Mouse (Mus musculus) liver, postnatal 0 days (tissue): Measurements from ENCODE around the gene Chrna1. TPM values are rescaled to one million over a fixed set of nuclear protein-coding genes. Genes with fewer than 3 reads are reported as not detected.

Experiments
- ATAC-seq: fragments of 200-750 bp; cut with Nextera tagmentation; 2 replicates; pipeline ENCODE4 v1.8.0; 2017; ENCODE audit warnings: mild to moderate bottlenecking, moderate library complexity
- DNase-seq: peaks from one replicate; pipeline ENCODE4 v3.0.0-alpha.2; 2016
- H3K27ac ChIP-seq: fragments of 300-500 bp; sonication (generic); 2 replicates; pipeline ENCODE4 v1.5.1; 2014; ENCODE audit warnings: antibody characterized with exemption, moderate library complexity, mild to moderate bottlenecking, low read depth
- H3K27me3 ChIP-seq: fragments of 300-500 bp; sonication (generic); 2 replicates; pipeline ENCODE4 v1.6.1; 2014; ENCODE audit warnings: low read length, control low read depth, mixed read lengths; ENCODE audit not compliant: insufficient read depth
- H3K36me3 ChIP-seq: fragments of 300-500 bp; sonication (generic); replicated peaks from 2 replicates; pipeline ENCODE4 v1.6.1; 2014; ENCODE audit warnings: mild to moderate bottlenecking, control low read depth, low read length, moderate library complexity, mixed read lengths; ENCODE audit not compliant: insufficient read depth
- H3K4me1 ChIP-seq: fragments of 300-500 bp; sonication (generic); 2 replicates; pipeline ENCODE4 v1.6.1; 2014; ENCODE audit warnings: antibody characterized with exemption, mild to moderate bottlenecking, control low read depth; ENCODE audit not compliant: insufficient read depth
- H3K4me2 ChIP-seq: fragments of 300-500 bp; sonication (generic); 2 replicates; pipeline ENCODE4 v1.6.1; 2014; ENCODE audit warnings: low read depth, mild to moderate bottlenecking, low read length, moderate library complexity, mixed read lengths
- H3K4me3 ChIP-seq: fragments of 300-500 bp; sonication (generic); 2 replicates; pipeline ENCODE4 v1.5.1; 2014; ENCODE audit warnings: low read depth, low read length
- H3K9ac ChIP-seq: fragments of 300-500 bp; sonication (generic); replicated peaks from 2 replicates; pipeline ENCODE4 v1.6.1; 2014; ENCODE audit warnings: mild to moderate bottlenecking, moderate library complexity
- H3K9me3 ChIP-seq: fragments of 300-500 bp; sonication (generic); 2 replicates; pipeline ENCODE4 v1.6.1; 2016; ENCODE audit warnings: mild to moderate bottlenecking, control low read depth, low read length, mixed read lengths
- CTCF ChIP-seq: sonication (generic); IDR thresholded peaks from 2 replicates; pipeline ENCODE4 v1.5.1; 2016; ENCODE audit warnings: antibody characterized with exemption, low read depth
- EP300 ChIP-seq: IDR thresholded peaks from 2 replicates; pipeline ENCODE4 v1.6.1; 2016; ENCODE audit warnings: antibody characterized with exemption, low read depth, mild to moderate bottlenecking
- WGBS: fragments of 180-500 bp; shearing (Covaris S2); extraction: QIAGEN DNeasy Blood & Tissue Kit; methylation state at CpG from one replicate; pipeline ENCODE4 v1.1.7; 2014; ENCODE audit not compliant: insufficient replicate concordance; 5-methylcytosine and 5-hydroxymethylcytosine counted together
- polyA plus RNA-seq: library from polyadenylated mRNA; unstranded; fragments of >200 nt; fragmentation: Nextera tagmentation; extraction: Ambion mirVana; gene quantifications from 2 replicates; pipeline ENCODE4 v1.2.1, GENCODE M21; 2015

Gene Chrna1
- polyA plus RNA-seq, 1 experiment from 2014 or later: 0.06 TPM

- Histone ChIP-seq H3K4me3 (no peak overlapping the region), H3K4me1 (0 out of 2 replicates have a peak, but pooled peaks cover 3% of the 10 kb centered on the region), H3K27me3 (no peaks in the 10 kb centered on the region), H3K9ac (no peak overlapping the region), H3K9me3 (no peaks in the 10 kb centered on the region), H3K36me3 (no peaks in the 10 kb centered on the region), H3K27ac (no peak overlapping the region), H3K4me2 (0 out of 2 replicates have a peak overlapping the region, but pooled peaks have one; percentile 7)
- WGBS: 57% methylated on average over 5 of the region's 5 CpGs
- no peak for ATAC-seq
- no peak for DNase-seq
- TF ChIP-seq EP300: no peak
- no peak for TF ChIP-seq CTCF
Observed at GRCm38 (mm10) chr2:73596326-73596725, 16.2 kb upstream of the Chrna1 start.

DNA sequence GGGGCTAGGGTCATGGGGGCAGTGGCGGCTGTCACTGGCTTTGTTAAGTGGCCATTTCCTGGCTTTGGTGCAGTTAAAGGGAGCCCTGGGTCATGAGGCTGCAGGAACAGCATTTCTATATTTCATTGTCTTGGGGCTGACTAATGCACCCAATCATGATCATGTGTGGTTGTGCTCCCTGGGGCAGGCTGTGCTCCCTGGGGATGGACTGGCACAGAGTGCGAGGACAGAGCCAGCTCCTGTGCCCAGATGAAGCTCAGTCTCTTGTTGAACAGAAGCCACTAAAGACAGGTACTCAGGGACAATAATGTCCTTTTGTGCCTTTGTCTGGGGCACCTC is 12.9 kb upstream of the Chrna1 start:
- no peaks in the 10 kb centered on the region for H3K27me3 ChIP-seq
- no peaks in the 10 kb centered on the region for H3K36me3 ChIP-seq
- no peak overlapping the region for H3K27ac ChIP-seq
- no peak overlapping the region for H3K4me2 ChIP-seq
- H3K4me3 ChIP-seq: no peak overlapping the region
- H3K9me3 ChIP-seq: no peaks in the 10 kb centered on the region
- 68% methylated on average over 2 of the region's 2 CpGs for WGBS
- H3K4me1 ChIP-seq: 0 out of 2 replicates have a peak, but pooled peaks cover 3% of the 10 kb centered on the region
- TF ChIP-seq CTCF (no peak), EP300 (no peak)
- DNase-seq (no peak), ATAC-seq (no peak)
- no peak overlapping the region for H3K9ac ChIP-seq

GRCm38 (mm10) chr2:73592231-73593100 is 12.3 kb upstream of the Chrna1 start:
- Histone ChIP-seq H3K9ac (no peak overlapping the region), H3K4me2 (peak overlapping the region; percentile 16), H3K27me3 (no peaks in the 10 kb centered on the region), H3K4me1 (0 out of 2 replicates have a peak, but pooled peaks cover 3% of the 10 kb centered on the region), H3K9me3 (no peaks in the 10 kb centered on the region), H3K4me3 (no peak overlapping the region), H3K27ac (no peak overlapping the region), H3K36me3 (no peaks in the 10 kb centered on the region)
- TF ChIP-seq EP300 (no peak), CTCF (no peak)
- 48% methylated on average over 14 of the region's 14 CpGs for WGBS
- DNase-seq (no peak), ATAC-seq (no peak; the same call in 1 of the 2 replicates)

DNA sequence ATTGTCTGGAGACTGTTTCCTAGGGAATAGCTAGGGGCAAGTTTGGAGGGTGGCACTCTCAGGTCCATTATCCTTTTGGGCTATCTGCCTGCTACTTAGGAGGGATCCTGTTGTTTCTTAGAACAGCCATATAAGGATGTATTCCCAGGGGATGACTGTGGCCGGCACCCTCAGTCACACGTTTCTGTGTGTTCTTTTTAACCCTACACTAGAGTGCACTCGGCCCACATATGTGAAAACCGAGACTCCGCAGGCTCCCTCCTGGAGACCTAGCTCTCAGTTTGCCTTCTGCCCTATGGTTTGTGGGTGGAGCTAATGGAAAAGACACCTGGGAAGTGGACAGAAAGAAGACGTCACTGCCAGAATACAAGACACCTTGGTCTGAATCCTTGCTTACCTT is 11.1 kb upstream of the Chrna1 start:
- DNase-seq: no peak
- Histone ChIP-seq H3K9me3 (no peaks in the 10 kb centered on the region), H3K27ac (no peak overlapping the region), H3K27me3 (0 out of 2 replicates have a peak, but pooled peaks cover 2% of the 10 kb centered on the region), H3K4me3 (no peak overlapping the region), H3K4me1 (0 out of 2 replicates have a peak, but pooled peaks cover 3% of the 10 kb centered on the region), H3K4me2 (no peak overlapping the region), H3K9ac (no peak overlapping the region), H3K36me3 (no peaks in the 10 kb centered on the region)
- no peak for TF ChIP-seq EP300
- no peak for TF ChIP-seq CTCF
- WGBS: 50% methylated on average over 6 of the region's 6 CpGs
- ATAC-seq: no peak

DNA sequence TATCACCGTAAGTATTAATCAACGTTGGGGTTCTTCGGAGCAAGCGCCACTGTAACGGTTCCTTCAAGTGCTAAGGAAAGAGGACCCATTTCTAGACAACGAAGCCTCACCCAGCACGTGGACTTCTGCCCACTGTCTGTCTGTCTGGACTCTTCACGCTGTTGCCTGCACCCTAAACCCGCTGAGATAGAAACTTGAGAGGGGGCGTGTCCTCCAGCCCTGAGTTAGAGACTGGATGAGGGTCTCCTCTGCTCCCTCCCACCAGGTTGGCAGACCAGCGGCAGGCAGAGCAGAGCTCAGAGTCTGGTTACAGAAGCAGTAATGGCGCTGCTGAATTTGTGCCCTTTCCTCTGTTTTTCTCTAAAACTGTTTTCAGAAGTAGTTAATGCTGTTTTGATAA is 10.0 kb upstream of the Chrna1 start:
- H3K4me3 ChIP-seq: no peak overlapping the region
- H3K9ac ChIP-seq: no peak overlapping the region
- no peak overlapping the region for H3K4me2 ChIP-seq
- 0 out of 2 replicates have a peak, but pooled peaks cover 3% of the 10 kb centered on the region for H3K4me1 ChIP-seq
- TF ChIP-seq CTCF: no peak
- no peak for TF ChIP-seq EP300
- 0 out of 2 replicates have a peak, but pooled peaks cover 5% of the 10 kb centered on the region for H3K27me3 ChIP-seq
- no peaks in the 10 kb centered on the region for H3K9me3 ChIP-seq
- no peaks in the 10 kb centered on the region for H3K36me3 ChIP-seq
- WGBS: 19% methylated on average over 12 of the region's 12 CpGs
- no peak overlapping the region for H3K27ac ChIP-seq
- DNase-seq: no peak
- no peak for ATAC-seq

GRCm38 (mm10) chr2:73588951-73589350 is 8.8 kb upstream of the Chrna1 start:
- ATAC-seq (no peak), DNase-seq (no peak)
- no peak overlapping the region for H3K4me3 ChIP-seq
- TF ChIP-seq EP300 (no peak), CTCF (no peak)
- H3K36me3 ChIP-seq: no peaks in the 10 kb centered on the region
- H3K27me3 ChIP-seq: 0 out of 2 replicates have a peak, but pooled peaks cover 5% of the 10 kb centered on the region
- whole genome bisulfite sequencing: 56% methylated on average over 2 of the region's 2 CpGs
- 0 out of 2 replicates have a peak, but pooled peaks cover 3% of the 10 kb centered on the region for H3K4me1 ChIP-seq
- H3K9ac ChIP-seq: no peak overlapping the region
- H3K9me3 ChIP-seq: no peaks in the 10 kb centered on the region
- no peak overlapping the region for H3K27ac ChIP-seq
- H3K4me2 ChIP-seq: no peak overlapping the region
